Mouse (Mus musculus): ENCODE measurements at regions not wholly inside any gene's neighbourhood (a gene's known extent, or its start where the extent isn't known, plus 50 kb on each side); places are given as distances from the start of the nearest gene placed in this dataset.

GRCm38 (mm10) chr1:118741286-118741685, 113.5 kb downstream of the Tfcp2l1 start:
- DNase-seq (ENCODE audit: low spot score in 2 of 2) = no peak

- no peak for DNase-seq (ENCODE audit: low spot score in 2 of 2)
These were observed 120.5 kb downstream of the Tfcp2l1 start for GRCm38 (mm10) chr1:118748196-118748595.

GRCm38 (mm10) chr1:118752869-118753268, 125.1 kb downstream of the Tfcp2l1 start:
- no peak for DNase-seq (ENCODE audit: low spot score in 2 of 2)

- no peak for DNase-seq (ENCODE audit: low spot score in 2 of 2)
These were observed 128.6 kb downstream of the Tfcp2l1 start for GRCm38 (mm10) chr1:118756171-118756865.

GRCm38 (mm10) chr1:118757340-118758030, 129.7 kb downstream of the Tfcp2l1 start:
- no peak for DNase-seq (ENCODE audit: low spot score in 2 of 2)

- no peak for DNase-seq (ENCODE audit: low spot score in 2 of 2)
These were observed 130.3 kb downstream of the Tfcp2l1 start for GRCm38 (mm10) chr1:118758031-118758400.

GRCm38 (mm10) chr1:118759141-118759932, 131.6 kb downstream of the Tfcp2l1 start:
- peak; percentile 48 to 61 for DNase-seq (ENCODE audit: low spot score in 2 of 2)

GRCm38 (mm10) chr1:118765525-118765924, 137.8 kb downstream of the Tfcp2l1 start:
- no peak for DNase-seq (ENCODE audit: low spot score in 2 of 2)

- DNase-seq (ENCODE audit: low spot score in 2 of 2) = peak; percentile 26
These were observed 141.1 kb downstream of the Tfcp2l1 start for GRCm38 (mm10) chr1:118768831-118769230.

- peak in 1 of 2 experiments; percentile 26 for DNase-seq (ENCODE audit: low spot score in 2 of 2)
These were observed 144.5 kb downstream of the Tfcp2l1 start for GRCm38 (mm10) chr1:118772261-118772660.

- DNase-seq (ENCODE audit: low spot score in 2 of 2) = no peak
These were observed 149.1 kb downstream of the Tfcp2l1 start for GRCm38 (mm10) chr1:118776594-118777441.

Data from left cerebral cortex, adult 8-10 months (tissue).